Mouse (Mus musculus): ENCODE data around the gene Tmem251.

Gene Tmem251

GRCm38 (mm10) chr12:102743589-102744574 is at the start of gene Tmem251, which contains the start of gene Moap1:
TSS of gene Tmem251 (plus strand) at chr12:102743762.
TSS of gene Moap1 (minus strand) at chr12:102743661.
- peak; percentile 93 for DNase-seq (ENCODE audit: low read depth)

- no peak for DNase-seq (ENCODE audit: low read depth)
These were observed 48.0 kb upstream of the Tmem251 start for GRCm38 (mm10) chr12:102695369-102696239.

- DNase-seq (ENCODE audit: low read depth) = no peak
These were observed 46.8 kb upstream of the Tmem251 start for GRCm38 (mm10) chr12:102696635-102697354.

- DNase-seq (ENCODE audit: low read depth) = no peak
These were observed 46.2 kb upstream of the Tmem251 start for GRCm38 (mm10) chr12:102697381-102697780.

- no peak for DNase-seq (ENCODE audit: low read depth)
These were observed 45.4 kb upstream of the Tmem251 start for GRCm38 (mm10) chr12:102698089-102698684.

- no peak for DNase-seq (ENCODE audit: low read depth)
These were observed 44.4 kb upstream of the Tmem251 start for GRCm38 (mm10) chr12:102699156-102699555.

GRCm38 (mm10) chr12:102700453-102700852 is 43.1 kb upstream of the Tmem251 start:
- no peak for DNase-seq (ENCODE audit: low read depth)

- DNase-seq (ENCODE audit: low read depth) = no peak
These were observed 41.8 kb upstream of the Tmem251 start for GRCm38 (mm10) chr12:102701691-102702207.

GRCm38 (mm10) chr12:102702356-102703110 is 41.0 kb upstream of the Tmem251 start:
- peak; percentile 94 for DNase-seq (ENCODE audit: low read depth)

- DNase-seq (ENCODE audit: low read depth) = peak; percentile 76
These were observed 40.5 kb upstream of the Tmem251 start for GRCm38 (mm10) chr12:102703111-102703412.

- DNase-seq (ENCODE audit: low read depth) = no peak
These were observed 40.1 kb upstream of the Tmem251 start for GRCm38 (mm10) chr12:102703441-102703840.

GRCm38 (mm10) chr12:102703921-102704408 is 39.6 kb upstream of the Tmem251 start:
- no peak for DNase-seq (ENCODE audit: low read depth)

GRCm38 (mm10) chr12:102704457-102705198 is 38.9 kb upstream of the Tmem251 start, which contains the start of gene Itpk1:
TSS of gene Itpk1 (minus strand) at chr12:102704930.
- DNase-seq (ENCODE audit: low read depth) = peak; percentile 79

- peak; percentile 92 for DNase-seq (ENCODE audit: low read depth)
These were observed 38.2 kb upstream of the Tmem251 start for GRCm38 (mm10) chr12:102705216-102705871.

GRCm38 (mm10) chr12:102705906-102706640 is 37.5 kb upstream of the Tmem251 start:
- DNase-seq (ENCODE audit: low read depth) = no peak

GRCm38 (mm10) chr12:102706833-102707463 is 36.6 kb upstream of the Tmem251 start:
- no peak for DNase-seq (ENCODE audit: low read depth)

GRCm38 (mm10) chr12:102708220-102708619 is 35.3 kb upstream of the Tmem251 start:
- DNase-seq (ENCODE audit: low read depth) = peak; percentile 25

GRCm38 (mm10) chr12:102709896-102710295 is 33.7 kb upstream of the Tmem251 start:
- no peak for DNase-seq (ENCODE audit: low read depth)

Data from NIH3T3 (cell line).